Mouse (Mus musculus) Patski (cell line): ENCODE data around the gene Hist1h2af. TPM values are rescaled to one million over a fixed set of nuclear protein-coding genes. Genes with fewer than 3 reads are reported as not detected.
"Not testable (repeated sequence)": the region's sequence is repeated elsewhere in the genome, so short reads cannot be mapped to it uniquely, and the experiment has no call there.

Experiments
- ATAC-seq: fragments of 100-300 bp; one replicate; pipeline ENCODE4 v1.8.0; 2021
- CTCF ChIA-PET: fragments of 350-600 bp; sonication (Branson Sonifier 250); formaldehyde crosslinking; loops from one replicate; lab custom pipeline; 2022; ENCODE audit warnings: inconsistent platforms; lab: Charles Lee
- POLR2A ChIA-PET: fragments of 350-600 bp; sonication (Branson Sonifier 250); formaldehyde crosslinking; loops from one replicate; lab custom pipeline; 2022; ENCODE audit warnings: antibody characterized with exemption, inconsistent platforms; lab: Charles Lee
- DNase-seq: peaks from one replicate; pipeline ENCODE4 v3.0.0-alpha.2; 2011; ENCODE audit warnings: low read depth, low spot score
- H3K27me3 ChIP-seq: fragments of 371-371 bp; one replicate; pipeline ENCODE4 v1.5.1; 2021
- CTCF ChIP-seq: fragments of 100-300 bp; IDR thresholded peaks from one replicate; pipeline ENCODE4 v1.5.1; 2021
- in situ Hi-C: fragments of 300-500 bp; cut with MboI; formaldehyde crosslinking; loops from 3 replicates; pipeline ENCODE4 v1.11.1; 2018; ENCODE audit warnings: low pct_unique_long_range_greater_than_20kb, mixed read lengths
- polyA plus RNA-seq: library from polyadenylated mRNA; unstranded; gene quantifications from one replicate; pipeline ENCODE4 v1.2.3, GENCODE M21; 2021

The Hist1h2af gene
- polyA plus RNA-seq, 1 experiment from 2014 or later: 1.3 TPM

- DNase-seq (peak; percentile 89), ATAC-seq (peak; percentile 82)
- TF ChIP-seq CTCF: no peak
- ChIA-PET POLR2A (interaction anchor here (1.1 to 1.9 kb wide), 3 partner anchors 11 to 127 kb away, joined by 3 to 5 read pairs (median 5); partner anchors contain the start of genes Hist1h4c and Hist1h4d), CTCF (no interaction called here)
- no peaks in the 10 kb centered on the region for H3K27me3 ChIP-seq
- in situ Hi-C loops: no loop called here
These were observed 37.4 kb downstream of the Hist1h2af start, which contains the start of the genes Hist1h2ae and Hist1h2bg for GRCm38 (mm10) chr13:23571022-23571503. Hist1h2ae (minus strand) TSS chr13:23571220. Hist1h2bg (plus strand) TSS chr13:23571396.

DNA sequence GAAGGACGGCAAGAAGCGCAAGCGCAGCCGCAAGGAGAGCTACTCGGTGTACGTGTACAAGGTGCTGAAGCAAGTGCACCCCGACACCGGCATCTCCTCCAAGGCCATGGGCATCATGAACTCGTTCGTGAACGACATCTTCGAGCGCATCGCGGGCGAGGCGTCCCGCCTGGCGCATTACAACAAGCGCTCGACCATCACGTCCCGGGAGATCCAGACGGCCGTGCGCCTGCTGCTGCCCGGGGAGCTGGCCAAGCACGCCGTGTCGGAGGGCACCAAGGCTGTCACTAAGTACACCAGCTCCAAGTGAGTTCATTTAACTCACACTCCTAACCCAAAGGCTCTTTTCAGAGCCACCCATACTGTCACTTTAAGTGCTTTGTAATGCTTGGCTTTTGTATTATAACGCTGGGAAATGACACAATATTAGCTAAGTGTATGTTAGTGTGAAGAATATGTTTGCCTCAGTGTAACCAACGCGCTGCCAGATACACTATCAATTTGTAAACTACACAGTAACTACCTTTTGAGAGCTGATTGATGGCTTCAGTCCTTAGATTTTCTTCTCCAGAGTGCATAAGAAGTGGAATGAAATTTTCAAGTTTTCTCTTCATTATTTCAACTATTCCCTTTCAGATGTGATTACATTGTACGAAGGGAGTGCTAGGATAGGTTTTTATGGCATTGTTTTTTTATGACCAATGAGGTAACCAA lies 38.0 kb downstream of the Hist1h2af start:
- DNase-seq, ATAC-seq, in situ Hi-C loops, CTCF ChIA-PET, H3K27me3 ChIP-seq: not testable (repeated sequence)
- POLR2A ChIA-PET: interaction anchor here (1.1 to 1.9 kb wide), 2 partner anchors 10 to 17 kb away, joined by 3 to 5 read pairs; partner anchors contain the start of gene Hist1h4d

DNA sequence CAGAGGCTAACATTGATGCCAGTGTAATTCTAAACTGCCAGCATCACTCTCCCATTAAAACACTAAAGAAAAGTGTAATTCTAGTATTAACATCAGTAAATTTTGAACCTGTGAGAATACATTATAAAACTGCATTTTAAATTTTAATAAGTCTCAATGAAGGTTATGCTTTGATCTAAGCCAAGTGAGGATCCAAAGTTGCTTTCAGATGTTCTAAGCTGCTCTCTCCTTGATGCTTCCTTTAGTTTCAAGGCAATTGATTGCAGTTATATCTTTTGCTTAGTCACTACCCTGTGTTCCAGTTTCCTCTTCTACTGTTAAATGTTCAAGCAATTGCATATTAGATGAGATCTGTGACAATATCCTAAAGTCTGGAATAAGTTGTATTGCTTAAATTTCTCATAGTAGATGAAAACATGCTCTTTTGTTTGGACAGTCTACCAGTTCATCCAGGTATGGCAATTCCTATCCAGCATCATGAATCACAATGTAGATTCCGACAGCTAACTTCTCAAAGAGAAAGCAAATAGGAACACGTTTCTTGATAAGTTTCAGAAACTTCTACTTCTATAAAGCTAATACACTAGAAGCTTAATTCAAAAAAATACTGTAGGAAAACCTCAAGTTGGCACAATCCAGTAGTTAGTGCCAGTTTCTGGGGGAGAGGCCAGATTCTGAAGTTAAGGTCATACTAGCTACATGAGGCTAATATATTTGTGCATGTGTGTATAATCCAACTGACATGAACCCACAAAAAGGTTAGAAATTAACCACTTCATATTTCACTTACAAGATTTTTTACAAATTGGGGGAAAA lies 38.7 kb downstream of the Hist1h2af start:
- H3K27me3 ChIP-seq: no peaks in the 10 kb centered on the region
- no peak for TF ChIP-seq CTCF
- in situ Hi-C loops: no loop called here
- CTCF ChIA-PET: no interaction called here
- ATAC-seq (no peak), DNase-seq (no peak)
- POLR2A ChIA-PET: interaction anchor here (1.1 kb wide), 1 partner anchor 18 kb away, joined by 3 read pairs; no protein-coding TSS in a partner anchor

DNA sequence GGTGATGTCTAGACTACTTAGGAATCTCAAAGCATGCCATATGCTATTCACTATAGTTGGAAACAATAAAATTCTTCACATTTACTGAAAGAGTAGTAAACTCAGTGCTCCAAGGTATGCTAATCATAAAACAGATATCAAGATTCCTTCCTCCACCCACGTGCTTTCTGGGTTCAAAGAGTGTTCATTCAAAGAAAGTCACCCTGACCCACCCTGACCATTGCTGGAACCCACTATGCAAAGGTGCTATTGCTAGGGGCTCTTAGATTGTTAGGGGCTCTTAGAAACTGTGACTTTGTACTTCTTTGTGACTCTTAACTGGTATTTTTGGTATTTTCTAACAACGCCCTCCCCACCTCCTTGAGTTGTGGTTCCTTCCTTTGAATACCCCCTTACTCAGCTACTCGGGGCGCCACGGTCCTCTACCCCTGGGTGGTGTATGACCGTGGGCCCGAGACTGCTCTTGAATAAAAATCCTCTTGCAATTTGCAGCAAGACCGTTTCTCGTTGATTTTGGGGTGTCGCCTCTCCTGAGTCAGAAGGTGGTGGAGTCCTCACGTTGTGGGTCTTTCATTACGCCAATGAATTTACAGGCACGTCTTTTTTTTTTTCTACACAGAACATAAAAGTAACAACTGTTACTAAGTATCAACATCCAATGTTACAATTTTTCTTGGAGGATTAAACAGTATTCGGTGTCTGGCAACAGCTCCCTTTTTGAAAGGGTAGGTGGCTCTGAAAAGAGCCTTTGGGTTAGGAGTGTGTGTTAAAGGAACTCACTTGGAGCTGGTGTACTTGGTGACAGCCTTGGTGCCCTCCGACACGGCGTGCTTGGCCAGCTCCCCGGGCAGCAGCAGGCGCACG lies 39.6 kb downstream of the Hist1h2af start:
- CTCF ChIA-PET, ATAC-seq, in situ Hi-C loops, DNase-seq, POLR2A ChIA-PET, H3K27me3 ChIP-seq: not testable (repeated sequence)

DNA sequence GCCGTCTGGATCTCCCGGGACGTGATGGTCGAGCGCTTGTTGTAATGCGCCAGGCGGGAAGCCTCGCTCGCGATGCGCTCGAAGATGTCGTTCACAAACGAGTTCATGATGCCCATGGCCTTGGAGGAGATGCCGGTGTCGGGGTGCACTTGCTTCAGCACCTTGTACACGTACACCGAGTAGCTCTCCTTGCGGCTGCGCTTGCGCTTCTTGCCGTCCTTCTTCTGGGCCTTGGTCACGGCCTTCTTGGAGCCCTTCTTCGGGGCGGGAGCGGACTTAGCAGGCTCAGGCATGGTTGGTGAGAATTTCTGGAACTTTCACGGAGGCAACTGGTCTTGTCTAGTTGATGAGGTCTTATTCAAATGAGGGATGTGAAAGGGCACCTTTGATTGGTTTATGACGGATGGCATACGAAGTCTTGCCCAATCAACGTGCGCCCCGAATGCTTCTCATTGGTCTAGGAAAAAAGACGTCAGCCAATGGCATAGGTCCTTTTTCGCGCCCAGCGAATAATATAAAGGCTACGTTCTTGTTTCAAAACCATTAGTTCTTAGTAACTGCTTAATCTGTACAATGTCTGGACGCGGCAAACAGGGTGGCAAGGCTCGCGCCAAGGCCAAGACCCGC lies 40.3 kb downstream of the Hist1h2af start, which contains the start of the genes Hist1h2bf and Hist1h2ad:
Gene Hist1h2bf, minus strand, starts transcription at position 299 of the 627 bp plus-strand sequence.
Gene Hist1h2ad, plus strand, starts transcription at position 484 of the 627 bp plus-strand sequence.
- peak; percentile 75 for ATAC-seq
- in situ Hi-C loops, POLR2A ChIA-PET, CTCF ChIA-PET, H3K27me3 ChIP-seq: not testable (repeated sequence)
- peak; percentile 94 for DNase-seq

DNA sequence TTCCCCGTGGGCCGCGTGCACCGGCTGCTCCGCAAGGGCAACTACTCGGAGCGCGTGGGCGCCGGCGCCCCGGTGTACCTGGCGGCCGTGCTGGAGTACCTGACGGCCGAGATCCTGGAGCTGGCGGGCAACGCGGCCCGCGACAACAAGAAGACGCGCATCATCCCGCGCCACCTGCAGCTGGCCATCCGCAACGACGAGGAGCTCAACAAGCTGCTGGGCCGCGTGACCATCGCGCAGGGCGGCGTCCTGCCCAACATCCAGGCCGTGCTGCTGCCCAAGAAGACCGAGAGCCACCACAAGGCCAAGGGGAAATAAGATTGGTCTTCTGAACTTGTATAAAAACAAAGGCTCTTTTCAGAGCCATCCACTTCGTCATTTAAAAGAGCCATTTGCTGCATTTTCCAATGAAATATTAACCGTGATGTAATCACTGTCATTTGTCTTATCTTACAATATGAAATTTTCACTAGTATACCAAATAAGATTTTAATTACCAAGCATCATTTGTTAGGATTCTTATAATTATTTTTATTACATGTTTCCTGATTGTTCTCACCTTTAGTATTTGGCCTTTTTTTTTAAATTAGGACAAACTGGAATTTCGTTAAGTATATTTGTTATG lies 41.0 kb downstream of the Hist1h2af start:
- H3K27me3 ChIP-seq, ATAC-seq, CTCF ChIA-PET, DNase-seq: not testable (repeated sequence)
- in situ Hi-C loops: loop anchor here (5.0 kb wide), 1 partner anchor 168 kb away; no protein-coding TSS in a partner anchor
- TF ChIP-seq CTCF: peak; percentile 17
- POLR2A ChIA-PET: interaction anchor here (0.8 kb wide), 1 partner anchor 24 kb away, joined by 3 read pairs; no protein-coding TSS in a partner anchor

DNA sequence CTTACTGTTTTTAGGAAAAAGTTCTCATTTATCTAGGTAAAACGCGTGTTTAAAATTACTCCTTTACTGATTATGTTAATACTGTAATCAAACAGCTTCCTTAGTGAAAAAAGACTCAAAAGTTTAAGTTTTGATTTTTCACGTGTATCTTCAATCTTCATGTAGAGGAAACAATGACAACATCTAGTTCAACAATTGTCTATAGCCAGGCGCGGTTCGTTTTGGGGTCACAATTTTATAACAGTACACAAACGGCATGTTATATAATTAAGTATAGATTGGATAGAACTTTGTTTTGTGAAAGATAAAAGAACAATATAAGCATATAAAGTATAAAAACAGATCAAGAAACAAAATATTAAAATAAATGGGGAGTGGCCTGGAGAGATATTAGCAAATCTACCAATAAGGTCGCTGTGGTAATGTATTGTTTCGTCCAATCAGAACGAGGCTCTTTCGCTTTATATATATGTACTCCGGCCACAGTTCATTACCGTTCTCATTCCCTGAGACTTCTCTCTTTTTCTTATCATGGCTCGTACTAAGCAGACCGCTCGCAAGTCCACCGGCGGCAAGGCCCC lies 41.7 kb downstream of the Hist1h2af start, which contains the start of gene Hist1h3d:
Gene Hist1h3d, plus strand, starts transcription at position 493 of the 581 bp plus-strand sequence.
- ATAC-seq (peak; percentile 41), DNase-seq (no peak)
- in situ Hi-C loops: loop anchor here (5.0 kb wide), 1 partner anchor 167 kb away; no protein-coding TSS in a partner anchor
- H3K27me3 ChIP-seq: no peaks in the 10 kb centered on the region
- CTCF ChIA-PET: no interaction called here
- POLR2A ChIA-PET: interaction anchor here (0.8 kb wide), 1 partner anchor 23 kb away, joined by 3 read pairs; no protein-coding TSS in a partner anchor
- TF ChIP-seq CTCF: no peak

GRCm38 (mm10) chr13:23575864-23576313 lies 42.2 kb downstream of the Hist1h2af start:
- H3K27me3 ChIP-seq, DNase-seq, CTCF ChIA-PET: not testable (repeated sequence)
- peak; percentile 1 for ATAC-seq
- POLR2A ChIA-PET: interaction anchor here (1.2 kb wide), 1 partner anchor 108 kb away, joined by 3 read pairs; the partner anchor contains the start of genes Hist1h2ac and Hist1h2bc
- in situ Hi-C loops: loop anchor here (5.0 kb wide), 1 partner anchor 166 kb away; no protein-coding TSS in a partner anchor
